Mouse (Mus musculus): ENCODE results near the gene Pimreg. TPM values are rescaled to one million over a fixed set of nuclear protein-coding genes. Genes with fewer than 3 reads are reported as not detected.
A peak's percentile ranks its signal among the peaks of the same experiment; 100 is the strongest.

The Pimreg gene
- polyA plus RNA-seq, 1 experiment from 2014 or later: 67.0 TPM

- H3K27ac ChIP-seq (ENCODE audit: low read length): no peak overlapping the region
- H3K36me3 ChIP-seq (ENCODE audit: control insufficient read depth, insufficient read depth): no peaks in the 10 kb centered on the region
- no peak for ATAC-seq (replicated peaks; ENCODE audit: extremely low read depth, insufficient read depth, low FRiP score)
- H3K4me2 ChIP-seq (ENCODE audit: low read depth, low read length): no peak overlapping the region
- H3K4me1 ChIP-seq (ENCODE audit: control insufficient read depth, insufficient read depth, low read length): peaks cover 24% of the 10 kb centered on the region
- H3K27me3 ChIP-seq (ENCODE audit: control insufficient read depth, insufficient read depth, low read length): no peaks in the 10 kb centered on the region
- H3K9me3 ChIP-seq (replicated peaks; ENCODE audit: control insufficient read depth, low read length): no peaks in the 10 kb centered on the region
- H3K9ac ChIP-seq (ENCODE audit: low read length): no peak overlapping the region
- under 1% methylated on average over 4 of the region's 4 CpGs for WGBS
- no peak overlapping the region for H3K4me3 ChIP-seq (ENCODE audit: low read length)
Observed at GRCm38 (mm10) chr11:72037996-72038395, 3.8 kb upstream of the Pimreg start.

GRCm38 (mm10) chr11:72039599-72040386, 2.0 kb upstream of the Pimreg start:
- Histone ChIP-seq H3K9ac (ENCODE audit: low read length) (no peak overlapping the region), H3K36me3 (ENCODE audit: control insufficient read depth, insufficient read depth) (no peaks in the 10 kb centered on the region), H3K27ac (ENCODE audit: low read length) (no peak overlapping the region), H3K4me2 (ENCODE audit: low read depth, low read length) (peak overlapping the region; percentile 41; the same call in 1 of the 2 replicates), H3K9me3 (replicated peaks; ENCODE audit: control insufficient read depth, low read length) (no peaks in the 10 kb centered on the region), H3K27me3 (ENCODE audit: control insufficient read depth, insufficient read depth, low read length) (no peaks in the 10 kb centered on the region), H3K4me3 (ENCODE audit: low read length) (peak overlapping the region; percentile 2; the same call in 1 of the 2 replicates), H3K4me1 (ENCODE audit: control insufficient read depth, insufficient read depth, low read length) (peaks cover 38% of the 10 kb centered on the region)
- no peak for ATAC-seq (replicated peaks; ENCODE audit: extremely low read depth, insufficient read depth, low FRiP score)
- 26% methylated on average over 16 of the region's 16 CpGs for WGBS

GRCm38 (mm10) chr11:72041290-72041767, 503 bp upstream of the Pimreg start:
- peaks cover 8% of the 10 kb centered on the region for H3K36me3 ChIP-seq (ENCODE audit: control insufficient read depth, insufficient read depth)
- 10% methylated on average over 6 of the region's 6 CpGs for WGBS
- peak overlapping the region; percentile 72 for H3K9ac ChIP-seq (ENCODE audit: low read length)
- H3K4me1 ChIP-seq (ENCODE audit: control insufficient read depth, insufficient read depth, low read length): peaks cover 30% of the 10 kb centered on the region
- peak overlapping the region; percentile 68 for H3K4me3 ChIP-seq (ENCODE audit: low read length)
- peak overlapping the region; percentile 56; the same call in 1 of the 2 replicates for H3K27ac ChIP-seq (ENCODE audit: low read length)
- no peak for ATAC-seq (replicated peaks; ENCODE audit: extremely low read depth, insufficient read depth, low FRiP score)
- no peaks in the 10 kb centered on the region for H3K27me3 ChIP-seq (ENCODE audit: control insufficient read depth, insufficient read depth, low read length)
- no peaks in the 10 kb centered on the region for H3K9me3 ChIP-seq (replicated peaks; ENCODE audit: control insufficient read depth, low read length)
- H3K4me2 ChIP-seq (ENCODE audit: low read depth, low read length): peak overlapping the region; percentile 81

- peaks cover 30% of the 10 kb centered on the region for H3K4me1 ChIP-seq (ENCODE audit: control insufficient read depth, insufficient read depth, low read length)
- no peak for ATAC-seq (replicated peaks; ENCODE audit: extremely low read depth, insufficient read depth, low FRiP score)
- H3K9me3 ChIP-seq (replicated peaks; ENCODE audit: control insufficient read depth, low read length): no peaks in the 10 kb centered on the region
- 1% methylated on average over 14 of the region's 14 CpGs for WGBS
- H3K27ac ChIP-seq (ENCODE audit: low read length): no peak overlapping the region
- H3K9ac ChIP-seq (ENCODE audit: low read length): peak overlapping the region; percentile 74
- H3K4me2 ChIP-seq (ENCODE audit: low read depth, low read length): peak overlapping the region; percentile 81
- H3K36me3 ChIP-seq (ENCODE audit: control insufficient read depth, insufficient read depth): peaks cover 10% of the 10 kb centered on the region
- no peaks in the 10 kb centered on the region for H3K27me3 ChIP-seq (ENCODE audit: control insufficient read depth, insufficient read depth, low read length)
- H3K4me3 ChIP-seq (ENCODE audit: low read length): peak overlapping the region; percentile 68
Observed at GRCm38 (mm10) chr11:72042631-72043030, 799 bp downstream of the Pimreg start.

- H3K36me3 ChIP-seq (ENCODE audit: control insufficient read depth, insufficient read depth): peaks cover 10% of the 10 kb centered on the region
- no peak overlapping the region for H3K27ac ChIP-seq (ENCODE audit: low read length)
- 0 out of 2 replicates have a peak overlapping the region, but pooled peaks have one; percentile 68 for H3K4me3 ChIP-seq (ENCODE audit: low read length)
- no peaks in the 10 kb centered on the region; the same call in 1 of the 2 replicates for H3K27me3 ChIP-seq (ENCODE audit: control insufficient read depth, insufficient read depth, low read length)
- no peak for ATAC-seq (replicated peaks; ENCODE audit: extremely low read depth, insufficient read depth, low FRiP score)
- peaks cover 30% of the 10 kb centered on the region for H3K4me1 ChIP-seq (ENCODE audit: control insufficient read depth, insufficient read depth, low read length)
- 67% methylated on average over 3 of the region's 3 CpGs for WGBS
- no peaks in the 10 kb centered on the region for H3K9me3 ChIP-seq (replicated peaks; ENCODE audit: control insufficient read depth, low read length)
- H3K4me2 ChIP-seq (ENCODE audit: low read depth, low read length): peak overlapping the region; percentile 81
- no peak overlapping the region for H3K9ac ChIP-seq (ENCODE audit: low read length)
Observed at GRCm38 (mm10) chr11:72044231-72044630, 2.4 kb downstream of the Pimreg start.

GRCm38 (mm10) chr11:72048730-72049129, 6.9 kb downstream of the Pimreg start:
- H3K9me3 ChIP-seq (replicated peaks; ENCODE audit: control insufficient read depth, low read length): no peaks in the 10 kb centered on the region
- 75% methylated on average over 6 of the region's 6 CpGs for WGBS
- H3K4me1 ChIP-seq (ENCODE audit: control insufficient read depth, insufficient read depth, low read length): peaks cover 15% of the 10 kb centered on the region
- no peak overlapping the region for H3K4me3 ChIP-seq (ENCODE audit: low read length)
- no peak for ATAC-seq (replicated peaks; ENCODE audit: extremely low read depth, insufficient read depth, low FRiP score)
- H3K27me3 ChIP-seq (ENCODE audit: control insufficient read depth, insufficient read depth, low read length): peaks cover 8% of the 10 kb centered on the region
- no peak overlapping the region for H3K27ac ChIP-seq (ENCODE audit: low read length)
- peaks cover 10% of the 10 kb centered on the region for H3K36me3 ChIP-seq (ENCODE audit: control insufficient read depth, insufficient read depth)
- H3K4me2 ChIP-seq (ENCODE audit: low read depth, low read length): no peak overlapping the region
- H3K9ac ChIP-seq (ENCODE audit: low read length): no peak overlapping the region

- WGBS: 72% methylated on average over 8 of the region's 8 CpGs
Observed at GRCm38 (mm10) chr11:72049171-72049759, 7.4 kb downstream of the Pimreg start.

GRCm38 (mm10) chr11:72050168-72050894, 8.5 kb downstream of the Pimreg start:
- H3K36me3 ChIP-seq (ENCODE audit: control insufficient read depth, insufficient read depth): peaks cover 7% of the 10 kb centered on the region
- peaks cover 8% of the 10 kb centered on the region for H3K27me3 ChIP-seq (ENCODE audit: control insufficient read depth, insufficient read depth, low read length)
- H3K4me3 ChIP-seq (ENCODE audit: low read length): peak overlapping the region; percentile 56
- H3K9me3 ChIP-seq (replicated peaks; ENCODE audit: control insufficient read depth, low read length): no peaks in the 10 kb centered on the region
- 27% methylated on average over 14 of the region's 14 CpGs for WGBS
- H3K4me1 ChIP-seq (ENCODE audit: control insufficient read depth, insufficient read depth, low read length): peaks cover 7% of the 10 kb centered on the region; the same call in 1 of the 2 replicates
- no peak for ATAC-seq (replicated peaks; ENCODE audit: extremely low read depth, insufficient read depth, low FRiP score)
- H3K9ac ChIP-seq (ENCODE audit: low read length): peak overlapping the region; percentile 69
- H3K4me2 ChIP-seq (ENCODE audit: low read depth, low read length): peak overlapping the region; percentile 89
- H3K27ac ChIP-seq (ENCODE audit: low read length): no peak overlapping the region

More at GRCm38 (mm10) chr11:72049171-72049759, 7.4 kb downstream of the Pimreg start:
- Histone ChIP-seq H3K27ac (ENCODE audit: low read length) (no peak overlapping the region), H3K4me2 (ENCODE audit: low read depth, low read length) (no peak overlapping the region), H3K36me3 (ENCODE audit: control insufficient read depth, insufficient read depth) (peaks cover 10% of the 10 kb centered on the region), H3K4me3 (ENCODE audit: low read length) (no peak overlapping the region), H3K27me3 (ENCODE audit: control insufficient read depth, insufficient read depth, low read length) (peaks cover 8% of the 10 kb centered on the region), H3K9ac (ENCODE audit: low read length) (no peak overlapping the region), H3K9me3 (replicated peaks; ENCODE audit: control insufficient read depth, low read length) (no peaks in the 10 kb centered on the region), H3K4me1 (ENCODE audit: control insufficient read depth, insufficient read depth, low read length) (peaks cover 9% of the 10 kb centered on the region)
- ATAC-seq (replicated peaks; ENCODE audit: extremely low read depth, insufficient read depth, low FRiP score): no peak
